Mouse (Mus musculus) NIH3T3 (cell line): Measurements from ENCODE around the gene Arrdc3.

ENCODE experiments used
- DNase-seq: peaks from one replicate; pipeline ENCODE4 v3.0.0-alpha.2; 2012; ENCODE audit warnings: low read depth

Arrdc3 gene

DNA sequence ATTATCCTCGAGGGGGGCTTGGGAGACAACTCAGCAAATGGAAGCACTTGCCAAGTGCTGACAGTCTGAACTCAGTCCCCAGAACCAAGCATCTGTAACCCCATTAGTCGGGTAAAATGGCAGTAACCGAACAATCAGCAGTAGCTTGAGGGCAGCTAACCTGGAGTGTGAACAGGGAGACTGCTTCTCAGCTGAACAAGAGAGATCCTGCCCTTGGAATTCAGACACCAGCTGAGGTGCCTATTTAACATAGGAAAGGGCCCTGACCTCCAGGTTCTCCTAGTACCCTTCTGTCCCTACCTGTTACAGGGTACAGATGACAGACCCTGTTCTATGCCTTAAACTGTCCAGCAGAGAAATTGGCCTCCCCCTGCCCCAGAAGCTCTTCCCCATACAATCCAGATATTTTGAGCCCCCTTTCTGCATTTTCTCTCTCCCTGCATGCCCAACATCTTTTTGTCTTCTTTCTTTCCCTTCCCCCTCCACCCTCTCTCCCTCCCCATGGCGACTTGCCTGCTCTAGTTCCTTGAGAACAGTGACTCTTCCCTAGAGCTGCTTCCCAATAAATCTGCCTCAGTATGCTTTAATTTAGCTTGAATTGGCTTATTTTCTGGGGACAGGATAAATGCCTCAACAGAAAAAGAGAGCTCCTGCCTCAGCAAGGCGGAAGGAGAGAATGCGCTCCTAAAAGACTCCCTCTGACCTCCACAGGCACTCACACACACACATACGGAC, 38.6 kb downstream of the Arrdc3 start:
- no peak for DNase-seq

DNA sequence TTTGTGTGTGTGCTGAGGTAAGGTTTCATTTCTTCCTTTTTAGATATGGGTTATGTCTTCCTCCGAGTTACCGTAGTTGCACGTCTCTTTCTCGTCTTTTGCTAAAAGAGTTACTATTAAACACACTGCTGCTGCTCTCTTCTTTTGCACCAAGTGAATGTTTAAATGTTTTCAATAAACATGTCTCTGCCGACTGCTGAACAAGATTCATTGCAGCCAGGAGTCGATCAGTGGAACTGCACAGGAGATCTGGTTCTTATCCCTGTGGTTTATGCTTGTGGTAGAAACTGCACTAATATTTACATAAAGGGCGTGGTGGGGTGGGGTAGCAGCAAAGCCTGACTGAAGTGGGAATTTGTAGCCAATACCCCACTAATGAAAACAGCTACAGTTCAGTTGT, 45.0 kb downstream of the Arrdc3 start:
- no peak for DNase-seq

DNA sequence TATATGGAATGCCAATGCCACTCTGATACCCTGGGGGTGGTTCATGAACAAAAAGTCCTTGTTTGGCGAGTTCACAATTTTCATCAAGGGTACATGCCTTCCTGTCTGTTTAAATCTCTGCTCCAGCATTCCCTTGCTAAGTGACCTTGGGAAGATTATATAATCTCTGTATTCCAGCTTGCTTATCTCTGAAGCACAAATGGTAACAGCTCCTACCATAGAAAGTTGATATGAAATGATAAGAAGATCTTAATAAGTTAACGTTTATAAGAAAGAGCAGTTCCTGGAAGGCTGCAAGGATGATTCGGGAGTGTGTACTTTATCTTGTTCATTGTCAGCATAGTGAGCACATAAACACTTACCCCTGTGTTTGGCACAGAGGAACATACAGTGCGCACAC, 46.8 kb downstream of the Arrdc3 start:
- no peak for DNase-seq

DNA sequence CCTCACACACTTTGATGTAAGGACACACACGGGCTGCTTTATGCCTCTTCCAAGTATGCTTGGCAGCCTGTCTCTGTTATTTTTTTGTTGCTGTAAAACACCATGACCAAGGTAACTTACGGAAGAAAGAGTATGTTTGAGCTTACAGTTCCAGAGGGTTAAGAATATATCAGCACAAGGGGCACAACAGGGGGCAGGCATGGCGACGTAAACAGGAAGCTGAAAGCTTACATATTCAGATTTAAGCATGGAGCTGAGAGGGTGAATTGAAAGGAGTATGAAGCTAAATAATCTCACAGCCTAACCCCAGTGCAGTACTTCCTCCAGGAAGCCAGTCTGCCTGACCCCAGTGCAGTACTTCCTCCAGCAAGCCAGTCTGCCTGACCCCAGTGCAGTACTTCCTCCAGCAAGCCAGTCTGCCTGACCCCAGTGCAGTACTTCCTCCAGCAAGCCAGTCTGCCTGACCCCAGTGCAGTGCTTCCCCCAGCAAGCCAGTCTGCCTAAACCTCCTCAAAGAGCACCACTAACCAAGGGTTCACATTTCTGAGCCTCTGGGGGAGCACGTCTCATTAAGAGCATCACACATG, 49.7 kb downstream of the Arrdc3 start:
- no peak for DNase-seq

DNA sequence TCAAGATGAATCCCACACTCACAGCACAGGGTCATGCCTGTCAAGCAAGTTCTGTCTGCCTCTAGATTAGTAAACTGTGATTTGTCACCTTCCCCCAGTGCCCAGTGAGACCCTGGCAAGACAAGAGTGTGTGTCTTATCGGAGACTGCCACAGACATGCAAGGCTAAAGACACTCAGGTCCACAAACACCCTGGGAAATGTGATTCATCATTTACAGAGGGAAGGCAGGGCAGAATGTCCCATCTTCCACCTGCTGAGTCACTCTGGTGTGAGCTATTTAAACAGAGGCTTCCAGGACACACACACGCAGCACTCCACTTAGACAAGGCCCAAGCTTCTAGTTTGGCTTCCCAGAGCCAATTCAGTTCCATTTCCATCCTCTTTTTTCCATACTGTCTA, 53.2 kb downstream of the Arrdc3 start:
- no peak for DNase-seq

DNA sequence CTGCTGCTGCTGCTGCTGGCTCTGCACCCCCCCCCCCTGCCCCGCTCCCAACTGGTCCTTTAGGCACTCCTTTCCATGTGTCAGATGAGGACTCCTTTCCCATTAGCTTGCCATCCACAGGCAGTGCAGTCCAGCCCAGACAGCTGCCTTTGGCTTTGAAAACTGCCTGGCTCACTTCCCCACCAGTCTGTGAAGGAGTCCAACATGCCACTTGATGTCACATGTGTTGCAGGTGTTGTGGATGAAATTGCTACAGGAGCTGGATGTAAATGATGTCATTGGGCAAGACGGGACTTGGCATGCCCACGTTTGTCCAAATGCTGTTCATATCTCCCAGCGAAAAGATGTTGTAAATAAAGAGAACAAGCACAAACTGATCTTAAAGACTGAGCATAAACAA, 56.0 kb downstream of the Arrdc3 start:
- peak; percentile 24 for DNase-seq

DNA sequence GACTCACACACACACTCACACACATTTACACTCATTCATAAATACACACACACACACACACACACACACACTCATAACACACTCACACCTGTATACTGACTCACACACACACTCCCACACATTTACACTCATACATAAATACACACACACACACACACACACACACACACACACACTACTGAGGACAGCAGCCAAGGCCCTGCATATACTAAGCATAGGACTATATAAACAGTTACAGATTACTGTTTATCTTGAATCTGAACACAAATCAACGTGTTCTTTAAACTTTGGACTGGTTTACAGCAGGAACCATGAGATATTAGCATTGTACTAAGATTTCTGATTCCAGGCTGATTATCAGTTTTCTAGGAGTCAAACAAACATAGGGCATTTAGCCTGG, 56.7 kb downstream of the Arrdc3 start:
- no peak for DNase-seq

DNA sequence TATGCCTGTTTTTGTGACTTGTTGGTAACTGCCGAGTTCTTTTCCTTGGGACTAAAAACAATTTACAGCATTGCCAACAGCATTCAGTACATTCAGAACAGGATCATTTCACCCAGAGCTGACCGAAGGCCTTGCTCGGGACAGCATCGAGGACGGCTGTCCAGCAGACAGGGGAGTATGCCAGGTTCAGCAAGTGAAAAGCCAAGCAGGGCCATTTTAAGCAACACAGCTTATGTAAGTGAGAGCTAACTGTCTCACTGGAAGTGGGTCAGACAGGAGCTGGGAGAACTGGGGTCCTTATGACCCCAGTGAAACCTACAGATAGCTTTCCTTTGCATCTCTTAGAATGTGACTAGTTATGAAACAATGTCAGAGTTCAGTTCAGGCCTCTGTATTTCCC, 57.2 kb downstream of the Arrdc3 start:
- DNase-seq: peak; percentile 37

DNA sequence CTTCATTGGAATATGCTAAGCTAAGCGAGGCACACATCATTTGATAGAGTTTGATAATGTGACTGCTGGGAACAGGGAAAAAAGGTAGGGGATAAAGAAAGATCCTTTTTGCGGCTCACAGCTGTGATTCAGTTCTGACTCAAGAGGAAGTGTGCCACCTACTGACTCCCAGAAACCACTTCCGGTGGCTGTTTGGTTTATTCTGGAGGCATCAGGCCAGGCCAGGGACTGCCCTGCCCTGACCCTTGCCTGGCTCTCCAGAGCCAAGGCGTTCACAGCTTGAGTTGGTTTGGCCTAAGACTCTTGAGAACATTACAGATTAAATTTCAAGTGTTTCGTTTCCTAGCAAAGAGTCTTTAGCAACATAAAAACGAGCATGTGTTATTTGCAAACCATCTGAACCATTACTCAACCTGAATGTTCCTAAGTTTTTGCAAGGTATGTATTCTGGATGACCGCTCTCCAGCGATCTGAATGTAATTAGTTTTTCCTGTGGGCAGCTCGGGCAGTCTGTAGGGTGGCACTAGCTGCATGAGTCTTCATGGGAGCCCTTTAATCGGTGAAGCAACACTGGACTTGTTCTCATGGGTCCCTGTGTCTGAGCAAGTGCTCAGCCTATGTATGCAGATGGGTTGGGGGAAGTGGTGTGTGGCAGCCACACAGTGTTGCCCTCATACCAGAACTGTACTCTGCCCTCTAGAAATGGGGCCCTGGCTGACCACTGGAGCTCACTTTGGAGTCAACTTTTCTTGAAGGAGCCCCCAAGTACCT, 57.9 kb downstream of the Arrdc3 start:
- peak; percentile 91 for DNase-seq

DNA sequence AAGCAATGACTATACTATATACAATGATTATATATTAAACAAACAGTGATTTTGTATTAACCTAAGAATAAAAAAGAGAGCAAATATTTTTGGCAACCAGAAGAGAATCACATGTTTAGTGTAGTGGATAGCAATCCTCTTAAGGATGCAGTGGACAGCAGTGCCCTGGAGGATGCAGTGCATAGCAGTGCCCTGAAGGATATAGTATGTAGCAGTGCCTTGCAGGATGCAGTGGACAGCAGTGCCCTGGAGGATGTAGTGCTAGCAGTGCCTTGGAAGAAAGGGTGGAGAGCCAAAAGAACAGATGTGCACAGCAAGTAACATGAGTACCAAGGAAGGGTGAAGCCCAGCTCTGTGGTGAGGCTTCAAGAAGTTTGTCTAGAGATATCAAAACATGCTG, 61.3 kb downstream of the Arrdc3 start:
- DNase-seq: peak; percentile 25
